In the genomic region with DNA sequence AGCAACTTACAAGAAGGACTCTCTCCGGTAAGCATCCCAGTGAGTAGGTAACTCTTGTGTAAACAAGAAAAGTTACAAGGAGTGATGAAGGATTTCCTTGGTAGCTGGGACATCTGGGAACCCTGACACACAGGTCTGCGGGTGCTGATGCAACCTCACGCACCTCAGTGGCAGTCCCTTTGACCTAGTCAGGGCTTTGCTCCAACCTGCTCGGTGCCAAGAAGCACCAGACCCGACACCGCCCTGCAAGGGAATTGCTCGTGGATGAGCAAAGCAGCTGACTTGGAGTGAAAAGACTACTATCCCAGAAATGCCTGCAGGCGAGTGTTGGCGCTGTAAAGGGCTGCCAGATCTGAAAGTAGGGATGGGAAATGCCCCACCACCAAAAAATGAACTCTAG, we compare ENCODE assay signal across 26 mouse cellular contexts.
"Had no signal": no experiment of that assay in that cellular context is flagged by ENCODE, and none has a peak within 500 bp of the region (broad histone marks: within the 10 kb centered on the region; RNA-seq: fewer than 3 reads in every experiment).

No protein-coding gene starts in this region.

- H3K9ac ChIP-seq: embryonic facial prominence, embryonic 12.5 days; embryonic facial prominence, embryonic 13.5 days; embryonic facial prominence, embryonic 15.5 days; forebrain, embryonic 12.5 days; forebrain, embryonic 13.5 days; forebrain, embryonic 15.5 days; forebrain, postnatal 0 days had no signal

- H3K27me3 ChIP-seq: embryonic facial prominence, embryonic 12.5 days; embryonic facial prominence, embryonic 13.5 days; embryonic facial prominence, embryonic 15.5 days; forebrain, embryonic 12.5 days; forebrain, embryonic 13.5 days; forebrain, embryonic 15.5 days had no signal

- H3K4me1 ChIP-seq: embryonic facial prominence, embryonic 10.5 days; embryonic facial prominence, embryonic 12.5 days; forebrain, embryonic 10.5 days; forebrain, embryonic 12.5 days; forebrain, embryonic 13.5 days; forebrain, embryonic 15.5 days had no signal

- H3K9me3 ChIP-seq: embryonic facial prominence, embryonic 10.5 days; embryonic facial prominence, embryonic 12.5 days; embryonic facial prominence, embryonic 13.5 days; embryonic facial prominence, embryonic 15.5 days; forebrain, embryonic 10.5 days; forebrain, embryonic 12.5 days; forebrain, embryonic 13.5 days; forebrain, embryonic 15.5 days had no signal

- H3K36me3 ChIP-seq: embryonic facial prominence, embryonic 12.5 days; embryonic facial prominence, embryonic 13.5 days; embryonic facial prominence, embryonic 15.5 days; forebrain, embryonic 10.5 days; forebrain, embryonic 12.5 days; forebrain, embryonic 15.5 days had no signal

- H3K27ac ChIP-seq: embryonic facial prominence, embryonic 10.5 days; embryonic facial prominence, embryonic 12.5 days; embryonic facial prominence, embryonic 13.5 days; embryonic facial prominence, embryonic 15.5 days; forebrain, embryonic 10.5 days; forebrain, embryonic 12.5 days; forebrain, embryonic 13.5 days; forebrain, embryonic 15.5 days; heart, adult 2 months had no signal

- DNase-seq: cerebellum, adult 8-10 months; cerebellum, adult 9-10 months; cerebellum, adult 9-11 months; cerebellum, postnatal 10 days; cerebellum, postnatal 14 days; cerebellum, postnatal 36 days; embryo, embryonic 11 days; forebrain, postnatal 0 days; gastrocnemius, postnatal 10 days; gastrocnemius, postnatal 14 days; gastrocnemius, postnatal 25 days; gastrocnemius, postnatal 36 days; heart, adult 11 months; heart, adult 18-20 months; heart, adult 2 months had no signal

- H3K4me3 ChIP-seq: embryonic facial prominence, embryonic 10.5 days; embryonic facial prominence, embryonic 12.5 days; embryonic facial prominence, embryonic 13.5 days; embryonic facial prominence, embryonic 15.5 days; erythroblast, embryonic 14.5 days; forebrain, embryonic 10.5 days; forebrain, embryonic 12.5 days; forebrain, embryonic 13.5 days; forebrain, embryonic 15.5 days; heart, adult 2 months had no signal

- H3K4me2 ChIP-seq: embryonic facial prominence, embryonic 12.5 days; embryonic facial prominence, embryonic 13.5 days; embryonic facial prominence, embryonic 15.5 days; forebrain, embryonic 12.5 days; forebrain, embryonic 13.5 days; forebrain, embryonic 15.5 days had no signal

- ATAC-seq: forebrain, embryonic 13.5 days; forebrain, embryonic 14.5 days; forebrain, embryonic 15.5 days; forebrain, embryonic 16.5 days; forebrain, postnatal 0 days had no signal
